Mouse (Mus musculus) midbrain, embryonic 15.5 days (tissue): Measurements from ENCODE around the gene 1700001O22Rik. TPM values are rescaled to one million over a fixed set of nuclear protein-coding genes. Genes with fewer than 3 reads are reported as not detected.

Source experiments
- ATAC-seq: fragments of 200-750 bp; cut with Nextera tagmentation; replicated peaks from 2 replicates; pipeline ENCODE4 v1.8.0; 2017; ENCODE audit warnings: moderate TSS enrichment
- H3K27ac ChIP-seq: fragments of 300-500 bp; sonication (generic); 2 replicates; pipeline ENCODE4 v1.5.1; 2015; ENCODE audit warnings: mild to moderate bottlenecking, inconsistent platforms
- H3K27me3 ChIP-seq: fragments of 300-500 bp; sonication (generic); replicated peaks from 2 replicates; pipeline ENCODE4 v1.6.1; 2015; ENCODE audit warnings: inconsistent platforms
- H3K36me3 ChIP-seq: fragments of 300-500 bp; sonication (generic); replicated peaks from 2 replicates; pipeline ENCODE4 v1.6.1; 2015; ENCODE audit warnings: inconsistent platforms
- H3K4me1 ChIP-seq: fragments of 300-500 bp; sonication (generic); 2 replicates; pipeline ENCODE4 v1.6.1; 2015; ENCODE audit warnings: inconsistent platforms
- H3K4me2 ChIP-seq: fragments of 300-500 bp; sonication (generic); 2 replicates; pipeline ENCODE4 v1.6.1; 2015; ENCODE audit warnings: inconsistent platforms, mild to moderate bottlenecking, moderate library complexity
- H3K4me3 ChIP-seq: fragments of 300-500 bp; sonication (generic); 2 replicates; pipeline ENCODE4 v1.5.1; 2015; ENCODE audit warnings: mild to moderate bottlenecking, inconsistent platforms
- H3K9ac ChIP-seq: fragments of 300-500 bp; sonication (generic); 2 replicates; pipeline ENCODE4 v1.6.1; 2015; ENCODE audit warnings: mild to moderate bottlenecking, inconsistent platforms
- H3K9me3 ChIP-seq: fragments of 300-500 bp; sonication (generic); 2 replicates; pipeline ENCODE4 v1.6.1; 2016; ENCODE audit warnings: inconsistent platforms
- WGBS: fragments of 180-500 bp; shearing (Covaris S2); methylation state at CpG from one replicate; pipeline ENCODE4 v1.1.7; 2015; ENCODE audit warnings: mixed read lengths; 5-methylcytosine and 5-hydroxymethylcytosine counted together
- polyA plus RNA-seq: library from polyadenylated mRNA; unstranded; fragments of >200 nt; fragmentation: Nextera tagmentation; extraction: Ambion mirVana; gene quantifications from 2 replicates; pipeline ENCODE4 v1.2.1, GENCODE M21; 2015

The 1700001O22Rik gene
- polyA plus RNA-seq, 1 experiment from 2014 or later, result 1.2 TPM

- no peak overlapping the region for H3K9ac ChIP-seq
- peaks cover 30% of the 10 kb centered on the region for H3K4me1 ChIP-seq
- H3K27ac ChIP-seq, result no peak overlapping the region
- no peak for ATAC-seq
- no peaks in the 10 kb centered on the region for H3K27me3 ChIP-seq
- H3K4me2 ChIP-seq, result no peak overlapping the region
- H3K9me3 ChIP-seq, result no peaks in the 10 kb centered on the region
- 82% methylated on average over 7 of the region's 7 CpGs for WGBS
- H3K4me3 ChIP-seq, result no peak overlapping the region
- no peaks in the 10 kb centered on the region for H3K36me3 ChIP-seq
These were observed 11.4 kb downstream of the 1700001O22Rik start for GRCm38 (mm10) chr2:30792061-30792460.

DNA sequence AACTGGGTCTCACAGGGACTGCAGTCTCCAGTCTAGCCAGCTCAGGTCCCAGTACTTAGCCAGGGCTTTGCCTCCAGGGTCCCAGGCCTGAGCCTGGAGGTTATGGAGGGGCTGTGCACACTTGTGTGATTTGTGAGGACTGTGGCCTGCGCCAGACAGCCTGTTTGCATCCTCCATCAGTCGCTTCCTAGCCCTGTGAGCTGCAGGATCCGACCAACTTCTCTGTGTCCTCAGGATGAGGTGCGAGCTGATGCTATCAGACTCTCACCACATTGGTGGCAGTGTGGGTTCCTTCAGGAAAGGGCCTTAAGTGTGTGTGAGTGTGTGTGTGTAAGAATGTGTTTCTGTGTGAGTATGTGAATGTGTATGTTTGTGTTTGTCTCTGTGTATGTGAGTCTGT, 16.0 kb downstream of the 1700001O22Rik start:
- H3K9ac ChIP-seq, result no peak overlapping the region
- H3K27me3 ChIP-seq, result no peaks in the 10 kb centered on the region
- H3K4me1 ChIP-seq, result peaks cover 34% of the 10 kb centered on the region
- peak overlapping the region; percentile 36; the same call in 1 of the 2 replicates for H3K27ac ChIP-seq
- H3K36me3 ChIP-seq, result no peaks in the 10 kb centered on the region
- H3K9me3 ChIP-seq, result no peaks in the 10 kb centered on the region
- 62% methylated on average over 4 of the region's 4 CpGs for WGBS
- no peak overlapping the region for H3K4me3 ChIP-seq
- no peak overlapping the region for H3K4me2 ChIP-seq
- no peak for ATAC-seq

DNA sequence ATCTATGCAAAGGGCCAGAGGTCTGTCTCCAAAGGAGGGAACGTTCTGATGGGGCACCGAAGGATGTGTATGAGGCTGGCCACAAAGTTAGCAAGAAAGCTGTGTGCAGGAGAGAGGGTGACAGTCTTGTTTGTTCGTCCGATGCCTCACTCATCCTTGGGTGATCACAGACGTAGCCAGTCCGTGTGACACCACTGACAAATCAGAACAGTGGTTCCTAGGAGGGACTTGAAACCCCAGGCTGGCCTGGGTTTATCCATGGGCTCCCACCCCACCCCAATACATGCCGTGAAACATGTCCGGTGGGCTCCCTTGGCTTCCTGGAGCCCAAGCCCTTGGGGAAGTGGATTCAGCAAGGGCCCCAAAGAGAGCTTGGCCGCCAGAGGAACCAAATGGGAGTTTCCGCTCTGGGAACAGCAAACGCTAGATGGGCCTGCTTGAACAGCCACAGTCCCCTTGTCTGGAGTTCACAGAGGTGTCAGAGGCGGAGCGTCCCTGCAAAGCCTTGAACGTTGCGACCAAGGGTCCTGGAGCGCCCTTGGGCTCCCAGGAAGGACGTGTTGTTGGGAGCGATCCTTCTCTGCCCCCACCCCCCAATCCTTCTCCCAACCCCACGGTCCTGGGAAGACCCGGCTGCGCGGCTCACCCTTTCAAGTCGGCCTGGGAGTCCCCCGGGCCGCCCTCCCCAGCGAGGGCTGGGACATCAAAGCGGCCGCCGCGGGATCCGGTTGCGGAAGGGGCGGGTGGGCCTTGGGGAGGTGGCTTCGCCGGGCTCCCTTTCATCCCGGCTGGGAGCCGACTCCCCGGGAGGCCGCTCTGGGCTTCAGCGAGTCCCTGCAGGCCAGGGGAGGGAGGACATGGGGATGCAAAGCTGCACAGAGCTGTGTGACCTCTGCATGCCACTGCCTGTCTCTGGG, 19.1 kb downstream of the 1700001O22Rik start:
- peak overlapping the region; percentile 34; the same call in 1 of the 2 replicates for H3K27ac ChIP-seq
- H3K9ac ChIP-seq, result no peak overlapping the region
- no peaks in the 10 kb centered on the region for H3K36me3 ChIP-seq
- ATAC-seq, result 0 out of 2 replicates have a peak, but pooled peaks have one; percentile 15
- H3K27me3 ChIP-seq, result no peaks in the 10 kb centered on the region
- H3K4me2 ChIP-seq, result peak overlapping the region; percentile 55
- H3K4me1 ChIP-seq, result peaks cover 34% of the 10 kb centered on the region
- no peaks in the 10 kb centered on the region for H3K9me3 ChIP-seq
- 10% methylated on average over 40 of the region's 40 CpGs for WGBS
- H3K4me3 ChIP-seq, result no peak overlapping the region

- H3K4me3 ChIP-seq, result peak overlapping the region; percentile 21; the same call in 1 of the 2 replicates
- peaks cover 34% of the 10 kb centered on the region for H3K4me1 ChIP-seq
- 1% methylated on average over 13 of the region's 13 CpGs for WGBS
- no peaks in the 10 kb centered on the region for H3K27me3 ChIP-seq
- H3K36me3 ChIP-seq, result no peaks in the 10 kb centered on the region
- peak overlapping the region; percentile 40 for H3K9ac ChIP-seq
- H3K9me3 ChIP-seq, result no peaks in the 10 kb centered on the region
- peak overlapping the region; percentile 65 for H3K27ac ChIP-seq
- peak overlapping the region; percentile 55 for H3K4me2 ChIP-seq
- peak; percentile 72 for ATAC-seq
These were observed 20.1 kb downstream of the 1700001O22Rik start for GRCm38 (mm10) chr2:30783346-30783745.

DNA sequence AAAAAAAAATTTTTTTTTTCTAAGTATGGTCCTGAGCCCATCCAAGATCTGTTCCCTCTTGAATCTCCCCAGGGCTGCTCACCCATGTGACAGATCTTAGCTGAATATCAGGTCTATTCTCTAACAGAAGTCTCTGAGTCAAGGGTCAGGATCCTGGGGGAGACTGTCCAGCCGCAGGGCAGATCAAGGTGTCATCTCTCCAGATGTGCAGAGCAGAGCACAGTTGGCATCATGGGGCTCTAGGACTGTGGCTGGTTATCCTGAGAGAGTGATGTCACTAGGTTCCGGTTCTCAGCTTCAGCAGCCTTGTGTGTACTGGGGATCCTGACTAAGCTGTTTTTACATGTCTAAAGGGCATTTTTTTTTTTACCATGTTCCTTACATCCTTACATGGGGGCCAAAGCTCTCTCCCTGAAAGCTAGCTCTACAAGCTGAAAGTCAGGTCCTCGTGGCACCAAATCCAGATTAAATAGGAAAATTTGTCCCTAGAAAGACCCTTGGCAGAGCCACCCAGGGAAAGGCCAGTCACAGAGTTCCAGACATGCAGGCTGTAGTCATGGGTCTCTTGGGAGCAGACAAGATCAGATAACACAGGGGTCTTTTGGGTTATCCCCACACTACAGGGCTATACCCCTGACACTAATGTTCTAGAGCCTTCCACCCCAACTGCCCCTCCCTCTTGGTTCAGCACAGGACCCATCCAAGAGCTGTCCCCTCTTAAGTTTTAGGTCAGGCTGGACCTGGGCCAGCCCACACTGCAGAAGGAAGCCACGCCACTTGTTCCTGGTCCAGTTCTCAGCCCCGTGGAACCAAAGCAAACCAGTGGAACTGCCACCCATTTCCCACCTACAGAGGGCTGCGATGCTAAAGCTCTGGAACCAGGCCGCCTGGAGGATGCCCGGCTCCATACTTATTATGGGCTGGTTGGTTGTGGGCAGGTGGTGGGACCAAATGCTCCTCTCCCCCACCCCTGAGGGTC, 20.9 kb downstream of the 1700001O22Rik start:
- H3K27me3 ChIP-seq, result no peaks in the 10 kb centered on the region
- peak; percentile 34; the same call in 1 of the 2 replicates for ATAC-seq
- H3K4me1 ChIP-seq, result peaks cover 34% of the 10 kb centered on the region
- H3K9ac ChIP-seq, result peak overlapping the region; percentile 40
- H3K4me2 ChIP-seq, result peak overlapping the region; percentile 55
- no peaks in the 10 kb centered on the region for H3K9me3 ChIP-seq
- no peaks in the 10 kb centered on the region for H3K36me3 ChIP-seq
- WGBS, result 79% methylated on average over 8 of the region's 8 CpGs
- H3K4me3 ChIP-seq, result no peak overlapping the region
- H3K27ac ChIP-seq, result peak overlapping the region; percentile 65

GRCm38 (mm10) chr2:30779241-30779640, 24.2 kb downstream of the 1700001O22Rik start:
- no peaks in the 10 kb centered on the region for H3K9me3 ChIP-seq
- peaks cover 13% of the 10 kb centered on the region for H3K4me1 ChIP-seq
- H3K36me3 ChIP-seq, result no peaks in the 10 kb centered on the region
- H3K4me2 ChIP-seq, result no peak overlapping the region
- no peak overlapping the region for H3K4me3 ChIP-seq
- no peaks in the 10 kb centered on the region for H3K27me3 ChIP-seq
- H3K27ac ChIP-seq, result no peak overlapping the region
- no peak overlapping the region for H3K9ac ChIP-seq
- WGBS, result 5% methylated on average over 5 of the region's 5 CpGs
- ATAC-seq, result no peak

DNA sequence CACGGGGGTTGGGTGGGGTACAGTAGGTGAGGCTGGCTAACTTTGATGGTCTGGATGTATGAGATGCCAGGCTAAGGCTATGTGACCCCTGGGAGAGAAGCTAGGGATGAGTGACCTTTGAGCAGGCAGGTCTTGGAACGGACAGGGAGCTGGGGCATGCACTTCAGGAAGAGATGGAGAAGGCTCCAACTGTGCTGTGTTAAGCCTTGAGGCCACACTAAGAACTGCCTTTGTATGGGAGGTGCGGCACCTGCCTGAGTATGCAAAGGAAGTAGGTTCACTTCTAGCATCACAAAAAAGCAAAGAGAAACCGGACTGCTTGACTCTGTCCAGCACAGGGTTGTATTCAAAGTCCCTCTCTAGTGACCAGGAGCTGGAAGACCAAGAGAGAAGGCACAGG, 25.2 kb downstream of the 1700001O22Rik start:
- peaks cover 3% of the 10 kb centered on the region for H3K4me1 ChIP-seq
- H3K4me2 ChIP-seq, result no peak overlapping the region
- no peak overlapping the region for H3K4me3 ChIP-seq
- 62% methylated on average over 4 of the region's 4 CpGs for WGBS
- no peaks in the 10 kb centered on the region for H3K27me3 ChIP-seq
- H3K9me3 ChIP-seq, result no peaks in the 10 kb centered on the region
- ATAC-seq, result no peak
- no peak overlapping the region for H3K9ac ChIP-seq
- H3K27ac ChIP-seq, result no peak overlapping the region
- H3K36me3 ChIP-seq, result no peaks in the 10 kb centered on the region

DNA sequence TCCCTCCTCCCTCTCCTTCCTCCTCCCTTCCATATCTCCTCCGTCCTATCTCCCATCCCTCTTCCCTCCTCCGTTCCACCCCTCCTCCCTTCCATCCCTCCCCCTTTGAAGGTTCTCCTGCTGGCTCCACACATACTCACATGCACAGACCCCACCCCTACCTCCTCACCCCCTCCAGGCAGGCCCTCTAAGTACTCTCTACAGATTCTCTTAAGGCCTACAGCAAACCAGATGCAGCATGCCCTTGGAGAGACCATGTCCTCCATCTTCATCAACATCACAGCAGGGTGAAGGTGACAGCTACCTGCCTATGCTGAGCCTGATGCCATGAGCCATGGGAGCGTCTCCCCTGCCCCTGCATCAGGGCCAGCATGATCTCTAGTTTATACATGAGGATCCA, 26.2 kb downstream of the 1700001O22Rik start:
- Histone ChIP-seq H3K36me3 (no peaks in the 10 kb centered on the region), H3K4me2 (no peak overlapping the region), H3K9ac (no peak overlapping the region), H3K4me1 (peaks cover 7% of the 10 kb centered on the region), H3K9me3 (no peaks in the 10 kb centered on the region), H3K27me3 (no peaks in the 10 kb centered on the region), H3K27ac (no peak overlapping the region), H3K4me3 (no peak overlapping the region)
- no peak for ATAC-seq
- WGBS, result 86% methylated on average over 3 of the region's 3 CpGs

GRCm38 (mm10) chr2:30775955-30776354, 27.5 kb downstream of the 1700001O22Rik start:
- no peak overlapping the region for H3K4me3 ChIP-seq
- no peaks in the 10 kb centered on the region for H3K36me3 ChIP-seq
- no peaks in the 10 kb centered on the region for H3K27me3 ChIP-seq
- no peak for ATAC-seq
- H3K9ac ChIP-seq, result no peak overlapping the region
- H3K9me3 ChIP-seq, result no peaks in the 10 kb centered on the region
- peaks cover 20% of the 10 kb centered on the region for H3K4me1 ChIP-seq
- no peak overlapping the region for H3K4me2 ChIP-seq
- no peak overlapping the region for H3K27ac ChIP-seq
- 62% methylated on average over 3 of the region's 3 CpGs for WGBS

DNA sequence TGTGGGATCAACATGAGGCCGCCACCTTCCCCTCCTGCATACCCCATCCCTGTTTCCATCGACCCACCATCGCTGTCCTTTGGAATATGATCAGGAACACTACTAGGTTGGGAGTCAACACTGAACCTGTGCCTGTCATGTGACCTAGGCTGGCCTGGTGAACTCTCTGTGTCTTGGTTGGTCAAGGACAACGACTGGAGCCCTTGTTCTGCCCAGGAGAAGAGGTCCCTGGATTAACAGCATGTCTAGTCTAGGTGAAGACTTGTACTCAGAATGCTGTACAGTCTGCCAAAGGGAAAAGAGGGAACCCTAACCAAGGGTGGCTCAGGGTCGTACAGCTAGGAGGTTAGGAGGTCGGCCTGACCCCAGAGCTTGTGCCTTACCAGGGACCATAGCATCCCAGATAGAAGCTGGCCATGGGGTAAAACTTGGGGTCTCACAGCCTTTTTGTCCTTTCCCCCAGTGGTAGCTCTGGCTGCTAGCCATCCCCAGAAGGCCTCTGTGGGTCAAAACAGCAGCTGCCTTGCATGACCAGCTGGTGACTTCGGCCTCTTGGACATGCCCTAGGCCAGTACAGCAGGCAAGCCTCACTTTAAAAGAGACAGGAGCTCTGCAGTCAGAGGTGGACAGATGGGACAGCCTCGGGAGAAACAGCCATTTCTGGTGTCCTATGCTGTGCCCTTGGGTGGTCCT, 30.0 kb downstream of the 1700001O22Rik start:
- Histone ChIP-seq H3K9ac (no peak overlapping the region), H3K36me3 (no peaks in the 10 kb centered on the region), H3K9me3 (no peaks in the 10 kb centered on the region), H3K4me2 (no peak overlapping the region), H3K27me3 (no peaks in the 10 kb centered on the region), H3K4me3 (no peak overlapping the region), H3K4me1 (peaks cover 21% of the 10 kb centered on the region), H3K27ac (0 out of 2 replicates have a peak overlapping the region, but pooled peaks have one; percentile 14)
- WGBS, result 84% methylated on average over 8 of the region's 8 CpGs
- ATAC-seq, result no peak

DNA sequence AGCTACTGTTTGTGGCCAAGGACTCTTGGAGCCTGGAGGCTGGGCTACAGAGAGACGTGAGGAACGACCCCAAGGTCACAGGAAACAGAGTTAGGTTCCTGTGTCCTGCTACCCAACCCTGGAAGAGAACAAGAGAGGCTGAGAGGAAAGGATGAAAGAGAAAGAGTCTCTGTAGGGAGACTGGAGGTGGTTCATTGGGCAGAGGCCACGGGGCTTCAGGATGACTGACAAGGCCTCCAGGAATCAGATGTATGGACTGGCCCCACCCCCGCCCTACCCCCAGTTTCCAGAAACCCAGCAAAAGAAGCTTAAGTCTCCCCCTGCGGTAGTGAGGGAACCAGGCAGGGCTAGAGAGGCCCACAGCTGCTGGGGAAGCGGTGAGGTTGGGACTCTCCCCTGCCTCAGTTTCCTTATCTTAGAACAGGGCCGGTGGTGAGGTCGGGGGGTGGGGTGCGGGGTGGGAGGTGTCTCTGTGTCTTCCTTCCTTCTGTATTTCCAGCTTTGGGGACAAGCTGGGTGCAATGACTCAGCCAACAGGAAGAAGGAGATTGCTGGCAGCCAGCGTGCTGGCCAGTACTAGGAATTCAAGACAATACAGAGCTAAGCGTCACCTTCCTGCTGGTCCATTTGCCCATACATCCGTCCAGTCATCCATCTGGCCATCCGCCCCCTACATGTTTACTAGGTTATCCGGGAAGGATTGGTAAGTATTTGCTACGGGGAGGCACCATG, 30.7 kb downstream of the 1700001O22Rik start:
- Histone ChIP-seq H3K27me3 (no peaks in the 10 kb centered on the region), H3K4me3 (no peak overlapping the region), H3K9ac (no peak overlapping the region), H3K4me2 (no peak overlapping the region), H3K9me3 (no peaks in the 10 kb centered on the region), H3K27ac (peak overlapping the region; percentile 57; the same call in 1 of the 2 replicates), H3K4me1 (peaks cover 25% of the 10 kb centered on the region), H3K36me3 (no peaks in the 10 kb centered on the region)
- 42% methylated on average over 15 of the region's 15 CpGs for WGBS
- no peak for ATAC-seq
